Mouse (Mus musculus): Measurements from ENCODE around the gene Nnat. TPM values are rescaled to one million over a fixed set of nuclear protein-coding genes. Genes with fewer than 3 reads are reported as not detected.
A peak's percentile ranks its signal among the peaks of the same experiment; 100 is the strongest.
"Not testable (repeated sequence)": the region's sequence is repeated elsewhere in the genome, so short reads cannot be mapped to it uniquely, and the experiment has no call there.

Nnat gene
- total RNA-seq, 2 experiments from 2014 or later, result 188 to 255 TPM

GRCm38 (mm10) chr2:157571224-157571832, 11.4 kb downstream of the Nnat start, which contains the start of gene Blcap:
Blcap (minus strand) TSS chr2:157571274.
- intact Hi-C loops (cut with DNase I), result loop anchor here (2.0 to 5.0 kb wide), 2 partner anchors 89 to 283 kb away; no protein-coding TSS in a partner anchor
- DNase-seq (ENCODE audit: low spot score in 2 of 2), result peak; percentile 44 to 55

- intact Hi-C loops (cut with DNase I), result loop anchor here (5.0 kb wide), 1 partner anchor 90 kb away; no protein-coding TSS in a partner anchor
- DNase-seq (ENCODE audit: low spot score in 2 of 2), result no peak
These were observed 12.9 kb downstream of the Nnat start for GRCm38 (mm10) chr2:157572786-157573185.

- intact Hi-C loops (cut with DNase I); DNase-seq (ENCODE audit: low spot score in 2 of 2): not testable (repeated sequence)
These were observed 25.5 kb downstream of the Nnat start for GRCm38 (mm10) chr2:157585351-157585750.

GRCm38 (mm10) chr2:157596876-157597566, 37.1 kb downstream of the Nnat start:
- no peak for DNase-seq (ENCODE audit: low spot score in 2 of 2)
- intact Hi-C loops (cut with DNase I), result no loop called here

- no peak for DNase-seq (ENCODE audit: low spot score in 2 of 2)
- intact Hi-C loops (cut with DNase I), result no loop called here
These were observed 41.6 kb downstream of the Nnat start for GRCm38 (mm10) chr2:157601435-157601839.

GRCm38 (mm10) chr2:157605025-157605675, 45.3 kb downstream of the Nnat start:
- intact Hi-C loops (cut with DNase I), result loop anchor here (5.0 kb wide), 3 partner anchors 302 to 737 kb away; no protein-coding TSS in a partner anchor
- peak; percentile 72 to 75 for DNase-seq (ENCODE audit: low spot score in 2 of 2)

GRCm38 (mm10) chr2:157607542-157608236, 47.8 kb downstream of the Nnat start:
- no peak for DNase-seq (ENCODE audit: low spot score in 2 of 2)
- intact Hi-C loops (cut with DNase I), result loop anchor here (5.0 kb wide), 3 partner anchors 300 to 735 kb away; no protein-coding TSS in a partner anchor

- intact Hi-C loops (cut with DNase I), result no loop called here
- DNase-seq (ENCODE audit: low spot score in 2 of 2), result no peak
These were observed 51.9 kb downstream of the Nnat start for GRCm38 (mm10) chr2:157611735-157612134.

Small RNAs within 50 kb of the gene (microRNA-seq; reads per million reads assigned to microRNA genes)
- 1.5 reads per million for gene Gm23134

Other genes starting within 250 kb of the Nnat start
- not detected for gene Ghrh, start 212.6 kb upstream of the Nnat start, total RNA-seq (2021)
- gene Manbal, start 192.5 kb upstream of the Nnat start, total RNA-seq (2021), result 10 to 100 TPM; 65.5 to 67.4 TPM
- 100 to 1,000 TPM; 130 to 131 TPM for gene Src, start 141.6 kb upstream of the Nnat start, total RNA-seq (2021)
- 100 to 1,000 TPM in 1 of 2 experiments, 10 to 100 TPM in 1; 90.4 to 113 TPM for gene Blcap, start 11.2 kb downstream of the Nnat start, total RNA-seq (2021)
- gene Ctnnbl1, start 177.3 kb downstream of the Nnat start, total RNA-seq (2021), result 10 to 100 TPM; 27.1 to 29.6 TPM

All from left cerebral cortex, postnatal 36 days (tissue).